Mouse (Mus musculus) CD4-positive, CD25-positive, alpha-beta regulatory T cell, adult 4 months (primary cell): ENCODE measurements around the gene Cryba2. TPM values are rescaled to one million over a fixed set of nuclear protein-coding genes. Genes with fewer than 3 reads are reported as not detected.

Source experiments
- ATAC-seq: one replicate; pipeline ENCODE4 v1.8.0; 2017
- polyA plus RNA-seq, 2 experiments: library from polyadenylated mRNA; unstranded; fragments of 100-300 nt; shearing (Covaris generic); gene quantifications; one replicate each; pipeline ENCODE4 v1.2.1; 2017

Cryba2 gene
- polyA plus RNA-seq, 2 experiments from 2014 or later: not detected

DNA sequence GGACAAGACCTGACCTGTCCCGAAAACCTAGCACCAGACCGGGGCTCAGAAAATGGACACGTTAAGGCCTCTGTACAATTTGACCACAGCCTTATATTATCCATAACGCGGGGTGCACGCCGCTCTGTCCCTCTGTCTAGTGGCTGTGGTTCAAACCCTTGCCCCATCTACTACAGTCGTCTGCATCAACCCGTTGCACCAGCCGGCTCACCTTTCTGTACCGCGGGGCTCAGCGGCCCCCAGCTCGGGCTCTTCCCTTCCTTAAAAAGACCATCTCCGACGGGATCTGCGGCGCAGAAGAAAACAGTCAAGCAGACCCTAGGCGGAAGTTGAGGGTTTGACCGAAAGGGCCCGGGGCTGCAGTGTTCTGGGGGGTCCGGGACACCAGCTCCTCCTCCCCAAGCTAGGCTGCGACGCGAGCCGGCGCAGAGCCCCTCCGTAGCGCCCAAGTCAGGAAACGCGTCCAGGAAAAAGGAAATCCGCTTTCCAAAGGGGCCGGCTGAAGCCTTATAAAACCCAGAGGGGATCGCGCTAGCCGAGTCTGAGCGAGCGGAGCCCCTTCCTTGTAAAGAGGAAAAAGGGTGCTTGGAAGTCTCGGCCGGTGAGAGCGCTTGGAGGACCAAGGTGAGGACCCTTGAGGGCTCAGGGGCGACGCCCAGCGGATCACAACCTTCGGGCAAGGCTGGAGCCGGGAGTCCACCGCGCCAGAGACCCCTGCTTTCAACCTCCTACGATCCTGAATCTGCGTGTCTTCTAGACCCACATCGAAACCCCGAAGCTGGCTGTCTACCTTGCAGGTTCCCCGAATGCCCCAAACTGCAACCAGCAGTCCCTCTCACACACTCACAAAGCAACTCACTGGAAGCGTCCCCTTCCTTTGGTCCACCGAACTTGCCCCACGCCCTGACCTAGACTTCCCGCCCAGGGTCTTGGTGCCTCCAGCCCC, 8.5 kb downstream of the Cryba2 start:
- ATAC-seq: no peak

DNA sequence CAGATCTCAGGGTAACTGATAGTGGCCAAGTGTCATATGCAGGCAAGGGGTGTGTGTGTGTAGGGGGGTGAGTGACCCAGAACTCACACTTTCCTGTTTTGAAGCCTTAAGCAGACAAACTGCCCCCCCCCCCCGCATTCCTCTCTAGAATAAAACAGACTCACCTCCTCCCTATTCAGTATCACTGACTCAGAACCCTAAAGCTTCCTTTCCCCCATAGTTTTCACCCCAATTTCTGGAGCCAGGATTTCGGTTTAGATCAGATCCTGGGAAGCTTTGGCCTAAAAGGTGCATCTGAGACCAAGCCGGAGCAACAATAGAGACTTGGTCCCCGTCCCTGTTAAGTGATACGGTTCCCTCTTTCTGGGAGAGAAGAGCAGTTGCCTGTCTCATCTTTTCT, 9.5 kb downstream of the Cryba2 start:
- ATAC-seq: no peak

DNA sequence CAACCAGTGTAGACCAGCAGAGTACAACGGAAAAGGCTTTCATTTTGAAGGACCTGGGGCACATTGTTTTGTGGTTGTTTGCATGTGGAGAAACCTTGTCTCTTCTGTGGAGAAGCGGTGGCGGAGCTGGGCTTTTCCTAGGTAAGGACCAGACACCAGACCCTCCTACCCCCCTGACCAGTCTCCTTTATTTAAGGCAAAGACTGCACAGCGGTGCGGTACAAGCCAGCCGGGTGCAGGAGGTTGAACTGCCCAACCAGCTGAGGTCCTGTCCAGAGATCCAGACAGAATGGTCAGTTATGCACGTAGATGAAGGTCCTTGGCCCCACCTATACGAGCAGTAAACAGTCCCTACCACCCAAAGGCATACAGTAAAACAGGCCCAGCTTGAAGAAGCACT, 10.1 kb downstream of the Cryba2 start:
- ATAC-seq: no peak

DNA sequence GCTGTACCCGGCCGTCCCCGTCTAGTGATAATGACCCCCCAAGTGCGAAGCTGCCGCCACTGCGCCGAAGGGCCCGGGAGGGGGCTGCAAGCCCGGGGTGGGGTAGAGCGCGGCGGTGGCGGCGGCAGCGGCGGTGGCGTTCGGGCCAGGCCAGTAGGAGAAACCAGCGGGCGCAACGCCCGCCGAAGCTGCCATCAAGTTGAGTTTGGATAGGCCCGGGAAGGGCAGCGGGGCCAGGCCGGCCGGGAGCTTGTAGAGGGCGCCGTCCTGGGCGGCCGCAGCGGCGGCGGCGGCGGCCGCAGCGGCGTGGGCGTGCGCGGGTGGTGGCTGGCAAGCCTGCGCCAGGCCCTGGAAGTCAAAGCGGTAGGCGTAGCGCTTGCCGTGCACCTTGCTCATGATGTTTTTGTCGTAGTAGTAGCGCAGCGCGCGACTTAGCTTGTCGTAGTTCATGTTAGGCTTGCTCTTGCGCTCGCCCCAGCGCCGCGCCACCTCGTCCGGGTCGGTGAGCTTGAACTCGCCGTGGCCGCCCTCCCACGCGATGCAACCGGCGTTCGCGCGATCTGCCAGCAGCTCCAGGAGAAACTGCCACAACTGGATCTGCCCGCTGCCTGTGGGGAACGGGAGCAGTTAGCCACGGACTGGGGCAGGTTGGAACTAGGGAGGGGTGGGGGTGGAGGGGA, 10.7 kb downstream of the Cryba2 start:
- no peak for ATAC-seq

DNA sequence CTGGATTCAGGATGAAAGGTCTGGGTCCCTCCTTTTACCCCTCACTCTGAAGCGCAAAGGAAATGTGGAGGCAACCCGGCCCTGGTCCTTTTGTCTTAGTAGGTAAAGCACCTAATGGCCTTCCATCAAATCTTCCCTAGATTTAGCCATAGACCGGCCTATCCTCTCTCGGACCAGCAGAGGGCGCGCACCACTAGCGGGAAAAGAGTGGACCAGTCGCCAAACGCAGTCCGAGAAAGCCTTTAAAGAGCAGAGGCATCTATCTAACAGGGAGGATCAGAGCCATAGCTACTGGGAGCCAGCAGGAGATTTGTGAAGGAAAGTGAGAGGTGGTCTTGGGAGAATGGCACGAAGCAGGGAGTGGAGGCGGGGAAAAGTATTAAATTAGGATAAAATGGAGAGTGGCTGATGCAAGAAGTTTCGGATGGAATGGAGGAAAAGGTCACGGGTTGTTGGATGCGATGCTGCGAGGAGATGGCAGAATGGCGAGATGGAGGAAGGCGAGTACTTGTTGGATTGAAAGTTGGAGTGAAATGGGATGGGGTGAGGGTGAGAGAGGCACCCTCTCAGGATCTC, 12.1 kb downstream of the Cryba2 start:
- peak; percentile 64 for ATAC-seq

DNA sequence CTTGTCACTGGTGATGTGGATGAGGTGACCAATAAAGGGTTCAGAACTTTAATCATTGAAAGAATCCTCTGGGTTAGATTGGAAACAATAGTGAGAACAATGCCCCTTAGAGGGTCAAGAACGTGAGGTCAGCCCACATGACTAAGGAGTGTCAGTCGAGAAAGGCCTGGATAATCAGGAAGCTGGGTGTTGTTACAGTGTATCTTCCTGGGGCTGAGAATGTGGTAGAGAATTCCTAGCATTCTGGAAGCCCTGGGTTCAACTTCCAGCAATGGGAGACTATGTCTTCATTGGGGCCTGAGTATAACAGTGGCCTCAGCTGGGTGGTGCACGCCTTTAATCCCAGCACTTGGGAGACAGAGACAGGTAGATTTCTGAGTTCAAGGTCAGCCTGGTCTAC, 15.7 kb downstream of the Cryba2 start:
- ATAC-seq: no peak

DNA sequence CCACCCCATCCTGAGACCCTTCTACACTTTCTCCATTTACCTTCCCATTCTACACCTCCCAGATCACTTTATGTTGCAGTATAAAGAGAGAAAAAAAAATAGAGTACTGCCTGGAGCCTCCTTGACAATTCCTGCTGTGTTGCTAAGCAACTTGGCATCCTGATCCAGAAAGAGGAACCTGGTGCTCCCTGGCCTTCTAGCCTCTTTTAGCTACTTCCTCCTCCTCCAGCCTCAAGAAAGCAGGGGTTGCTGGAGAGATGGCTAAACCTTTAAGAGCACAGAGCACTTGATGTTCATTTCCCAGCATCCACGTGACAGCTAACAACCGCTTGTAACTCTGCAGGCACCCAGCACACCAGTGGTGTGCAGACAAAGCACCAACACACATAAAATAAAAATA, 20.7 kb downstream of the Cryba2 start:
- ATAC-seq: no peak

DNA sequence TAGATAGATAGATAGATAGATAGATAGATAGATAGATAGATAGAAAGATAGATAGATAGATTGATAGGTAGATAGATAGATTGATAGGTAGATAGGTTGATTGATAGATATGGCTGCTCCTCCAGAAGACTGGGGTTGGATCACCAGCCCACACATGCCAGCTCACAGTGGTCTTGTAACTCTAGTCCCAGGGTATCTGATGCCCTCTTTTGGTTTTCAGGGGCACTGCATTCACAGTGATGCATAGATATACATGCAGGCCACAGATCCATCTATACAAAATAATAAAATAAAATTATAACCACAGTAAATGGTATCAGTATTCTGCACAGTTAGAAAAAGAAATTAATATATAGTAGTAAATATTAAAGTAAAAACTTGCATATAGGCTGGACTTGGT, 31.2 kb downstream of the Cryba2 start:
- no peak for ATAC-seq

DNA sequence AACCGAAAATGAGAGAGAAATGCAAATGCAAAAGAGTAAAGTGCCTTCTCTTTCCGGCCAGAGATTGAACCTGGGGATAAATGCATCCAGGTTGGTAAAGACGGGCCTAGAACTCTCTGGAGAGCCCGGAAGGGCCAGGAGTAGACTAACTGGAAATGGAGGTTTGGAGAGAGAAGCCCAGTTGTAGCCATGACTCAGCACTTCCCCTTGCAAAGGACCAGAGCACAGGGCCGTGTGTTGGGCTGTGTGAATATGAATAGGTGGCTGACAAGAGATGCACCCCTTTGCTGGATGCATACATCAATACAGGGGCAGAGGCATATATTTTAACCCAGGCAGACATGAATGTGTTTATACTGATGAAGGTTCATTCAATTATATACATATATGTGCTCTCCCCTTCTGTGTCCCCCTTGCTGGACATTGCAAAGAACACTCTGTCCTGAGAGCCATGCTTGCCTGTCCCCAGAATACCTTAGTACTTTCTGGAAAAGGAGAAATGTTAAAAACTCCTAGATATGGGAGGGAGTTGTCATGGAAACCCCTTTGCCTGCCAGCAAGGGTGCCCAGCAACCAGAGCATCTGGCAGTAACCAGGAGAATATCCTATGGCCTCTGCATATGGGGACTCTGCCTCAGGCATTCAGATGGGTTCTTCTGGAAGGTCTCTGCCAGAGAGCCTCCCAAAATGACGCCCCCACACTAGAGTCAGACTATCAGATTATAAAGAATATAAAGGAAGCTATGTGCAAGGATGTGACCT, 33.5 kb downstream of the Cryba2 start:
- ATAC-seq: no peak

DNA sequence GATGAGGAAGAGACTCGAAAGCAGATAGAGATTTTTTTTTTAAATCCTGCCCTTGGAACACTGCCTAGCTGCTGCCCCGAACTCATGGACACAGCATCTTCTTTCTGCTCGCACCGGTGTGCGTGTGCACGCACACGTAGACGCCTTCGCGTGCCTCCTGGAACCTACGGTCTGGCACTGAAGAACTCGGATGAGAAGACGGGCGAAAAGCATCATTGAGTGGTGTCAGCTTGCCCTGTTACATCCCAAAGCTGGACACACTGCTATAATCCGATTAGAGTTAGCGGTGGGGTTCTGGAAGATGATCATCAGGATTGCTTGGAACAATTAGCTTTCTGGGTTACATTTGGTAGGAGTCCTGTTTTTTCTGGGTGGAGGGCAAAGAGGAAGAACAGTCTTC, 34.1 kb downstream of the Cryba2 start:
- no peak for ATAC-seq

DNA sequence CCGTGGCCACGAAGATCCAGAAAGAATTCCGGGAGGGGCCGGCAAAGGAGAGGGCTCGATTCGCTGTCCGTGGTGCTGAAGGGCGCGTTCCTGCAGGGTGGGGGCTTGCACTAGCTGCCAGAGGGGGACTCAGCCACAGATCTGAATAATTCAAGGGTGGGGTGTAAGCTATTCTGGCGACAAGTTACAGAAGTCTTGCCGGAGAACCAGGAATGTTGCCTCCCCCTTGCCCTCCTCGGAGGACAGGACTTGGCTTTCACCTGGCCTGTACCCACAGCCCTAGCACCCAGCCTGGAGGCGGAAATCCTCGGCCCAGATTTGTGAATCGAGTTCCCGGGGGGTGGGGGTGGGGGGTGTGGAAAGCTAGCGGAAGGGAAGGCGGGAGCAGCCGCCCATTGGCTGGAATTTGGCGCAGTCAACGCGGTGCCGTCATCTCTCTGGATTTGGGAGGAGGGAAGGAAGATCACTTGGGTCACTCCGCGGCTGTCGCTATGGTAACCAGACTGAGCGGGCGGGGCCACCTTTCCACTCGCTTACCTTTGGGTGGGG, 34.7 kb downstream of the Cryba2 start:
- no peak for ATAC-seq

DNA sequence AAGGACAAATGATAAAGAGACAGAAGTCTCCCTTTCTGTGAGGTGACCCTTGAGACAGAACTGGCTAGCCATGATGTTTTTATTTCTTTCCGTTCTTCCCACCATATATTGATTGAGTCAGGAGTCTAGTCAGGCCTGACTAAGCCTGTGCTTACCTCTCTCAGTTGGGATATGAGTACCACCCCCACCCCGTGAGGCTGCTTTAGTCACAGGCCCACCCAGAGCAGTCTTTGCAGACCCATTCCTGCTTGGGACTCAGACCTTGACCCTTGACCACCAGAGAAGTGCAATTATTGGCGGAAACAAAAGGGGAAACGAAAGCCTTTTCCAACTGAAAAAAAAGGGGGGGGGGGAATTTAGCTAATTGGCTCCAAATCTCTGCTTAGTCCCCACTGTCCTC, 35.3 kb downstream of the Cryba2 start:
- no peak for ATAC-seq

DNA sequence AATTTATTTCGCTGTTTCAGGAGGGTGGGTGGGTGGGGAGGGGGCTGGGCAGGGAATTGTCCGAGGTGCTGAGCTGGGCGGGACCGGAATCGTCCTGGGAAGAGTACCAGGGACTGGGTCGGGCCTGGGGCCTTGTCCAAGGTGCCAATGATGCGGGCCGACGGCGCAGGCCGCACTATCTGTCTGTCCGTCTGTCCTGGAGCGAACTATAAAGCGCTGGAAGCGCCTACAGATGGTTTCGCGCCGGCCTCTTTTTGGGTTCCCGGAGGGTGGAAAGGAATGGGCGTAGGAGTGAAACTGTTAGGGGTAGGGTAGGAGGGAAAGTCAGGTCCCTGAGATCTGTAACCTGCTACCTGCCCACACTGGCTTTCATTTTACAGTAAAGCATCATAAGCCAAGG, 35.7 kb downstream of the Cryba2 start:
- no peak for ATAC-seq

DNA sequence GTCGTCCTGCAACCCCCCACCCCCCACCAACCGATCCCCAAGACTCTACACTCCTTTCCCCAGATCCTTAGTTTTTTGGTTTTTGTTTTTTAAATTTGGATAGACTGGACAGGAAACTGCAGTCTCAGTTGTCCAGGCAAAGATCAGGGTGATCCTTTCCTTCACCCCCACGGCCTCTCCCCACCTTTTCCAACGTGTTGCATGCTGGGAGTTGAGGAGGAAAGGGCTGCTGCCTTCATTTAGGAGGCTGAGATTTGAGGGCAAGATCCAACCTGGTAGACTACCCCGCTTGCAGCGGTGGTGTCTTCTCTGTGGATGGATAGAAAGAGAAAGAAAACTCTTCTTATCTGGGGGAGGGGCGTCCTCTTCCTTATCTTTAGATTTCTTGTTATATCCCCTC, 36.2 kb downstream of the Cryba2 start:
- ATAC-seq: no peak

DNA sequence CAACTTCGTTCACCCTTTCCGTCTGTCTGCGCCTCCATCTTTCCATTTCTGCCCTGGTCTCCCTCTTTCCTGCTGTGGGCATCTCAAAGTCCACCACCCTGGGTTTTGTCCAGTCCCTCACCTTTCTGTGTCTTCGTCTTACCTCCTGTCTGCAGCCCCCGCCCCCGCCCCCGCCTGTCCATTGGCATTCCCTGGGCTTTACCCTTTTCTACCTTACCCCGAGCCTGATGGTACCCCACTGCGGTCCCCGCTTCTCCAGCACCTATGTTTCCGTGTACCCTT, 36.6 kb downstream of the Cryba2 start:
- no peak for ATAC-seq

DNA sequence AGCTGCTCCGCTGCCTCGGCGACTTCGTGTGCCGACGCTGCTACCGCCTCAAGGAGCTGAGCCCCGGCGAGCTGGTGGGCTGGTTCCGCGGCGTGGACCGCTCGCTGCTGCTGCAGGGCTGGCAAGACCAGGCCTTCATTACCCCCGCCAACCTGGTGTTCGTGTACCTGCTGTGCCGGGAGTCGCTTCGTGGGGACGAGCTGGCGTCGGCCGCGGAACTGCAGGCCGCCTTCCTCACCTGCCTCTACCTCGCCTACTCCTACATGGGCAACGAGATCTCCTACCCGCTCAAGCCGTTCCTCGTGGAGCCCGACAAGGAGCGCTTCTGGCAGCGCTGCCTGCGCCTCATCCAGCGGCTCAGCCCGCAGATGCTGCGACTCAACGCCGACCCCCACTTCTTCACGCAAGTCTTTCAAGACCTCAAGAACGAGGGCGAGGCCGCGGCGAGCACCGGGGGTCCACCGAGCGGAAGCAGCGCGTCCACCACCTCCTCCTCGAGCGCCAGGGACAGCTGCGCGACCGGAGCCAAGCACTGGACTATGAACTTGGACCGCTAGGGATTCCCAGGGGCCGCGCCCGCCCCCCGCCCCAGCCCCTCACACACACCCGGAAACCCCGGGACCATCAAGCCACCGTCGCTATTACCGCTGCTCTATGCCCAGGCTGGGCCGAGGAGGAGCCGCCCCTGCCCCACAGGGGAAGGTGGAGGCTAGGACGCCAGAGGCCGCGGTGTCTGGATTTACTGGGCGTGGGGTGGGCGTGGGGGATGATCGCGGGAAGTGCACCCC, 37.1 kb downstream of the Cryba2 start:
- ATAC-seq: no peak

DNA sequence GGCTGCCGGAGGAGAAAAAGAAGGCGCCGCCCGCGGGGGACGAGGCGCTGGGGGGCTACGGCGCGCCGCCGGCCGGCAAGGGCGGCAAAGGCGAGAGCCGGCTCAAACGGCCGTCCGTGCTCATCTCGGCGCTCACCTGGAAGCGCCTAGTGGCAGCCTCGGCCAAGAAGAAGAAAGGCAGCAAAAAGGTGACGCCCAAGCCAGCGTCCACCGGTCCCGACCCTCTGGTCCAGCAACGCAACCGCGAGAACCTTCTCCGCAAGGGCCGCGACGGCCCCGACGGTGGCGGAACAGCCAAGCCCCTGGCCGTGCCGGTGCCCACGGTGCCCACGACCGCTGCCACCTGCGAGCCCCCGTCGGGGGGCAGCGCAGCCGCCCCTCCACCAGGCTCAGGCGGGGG, 37.8 kb downstream of the Cryba2 start:
- ATAC-seq: no peak

DNA sequence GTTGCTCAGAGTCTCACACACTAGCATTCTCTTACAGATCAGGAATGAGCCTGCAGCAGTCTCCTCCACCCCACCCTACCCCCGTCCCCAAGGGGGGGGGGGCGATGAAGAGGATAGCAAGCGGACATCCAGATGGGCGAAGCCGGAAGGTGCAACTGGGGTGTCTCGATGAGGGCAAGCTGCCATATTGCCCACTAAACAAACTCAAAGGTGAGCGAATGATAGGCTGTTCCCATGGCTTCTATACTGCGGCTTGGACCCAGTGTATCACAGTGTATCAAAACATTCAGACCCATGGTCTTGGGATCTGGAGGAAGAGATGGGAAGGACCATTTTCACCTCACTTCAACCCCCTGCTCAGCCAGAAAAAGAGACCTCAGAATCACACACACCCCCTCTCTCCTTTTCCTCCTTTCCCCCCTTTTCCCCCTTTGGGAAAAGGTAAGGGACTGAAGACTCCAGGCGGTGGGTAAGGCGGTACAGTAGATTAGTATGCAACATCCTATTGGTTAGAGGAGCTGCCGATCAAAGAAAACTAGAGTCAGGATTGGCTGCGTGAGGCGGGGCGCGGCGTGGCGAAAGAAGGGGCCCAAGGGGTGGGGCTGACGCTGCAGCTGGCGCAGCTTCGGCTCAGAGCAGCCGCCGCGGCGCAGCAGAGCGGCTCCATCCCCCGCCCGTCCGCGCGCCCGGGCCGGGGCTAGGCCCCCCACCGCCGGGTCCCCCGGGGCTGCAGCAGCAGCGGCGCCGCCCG, 38.5 kb downstream of the Cryba2 start, which contains the start of gene Cdk5r2:
Gene Cdk5r2 (plus strand): TSS at position 629 of the 751 bp plus-strand sequence.
- peak; percentile 88 for ATAC-seq

DNA sequence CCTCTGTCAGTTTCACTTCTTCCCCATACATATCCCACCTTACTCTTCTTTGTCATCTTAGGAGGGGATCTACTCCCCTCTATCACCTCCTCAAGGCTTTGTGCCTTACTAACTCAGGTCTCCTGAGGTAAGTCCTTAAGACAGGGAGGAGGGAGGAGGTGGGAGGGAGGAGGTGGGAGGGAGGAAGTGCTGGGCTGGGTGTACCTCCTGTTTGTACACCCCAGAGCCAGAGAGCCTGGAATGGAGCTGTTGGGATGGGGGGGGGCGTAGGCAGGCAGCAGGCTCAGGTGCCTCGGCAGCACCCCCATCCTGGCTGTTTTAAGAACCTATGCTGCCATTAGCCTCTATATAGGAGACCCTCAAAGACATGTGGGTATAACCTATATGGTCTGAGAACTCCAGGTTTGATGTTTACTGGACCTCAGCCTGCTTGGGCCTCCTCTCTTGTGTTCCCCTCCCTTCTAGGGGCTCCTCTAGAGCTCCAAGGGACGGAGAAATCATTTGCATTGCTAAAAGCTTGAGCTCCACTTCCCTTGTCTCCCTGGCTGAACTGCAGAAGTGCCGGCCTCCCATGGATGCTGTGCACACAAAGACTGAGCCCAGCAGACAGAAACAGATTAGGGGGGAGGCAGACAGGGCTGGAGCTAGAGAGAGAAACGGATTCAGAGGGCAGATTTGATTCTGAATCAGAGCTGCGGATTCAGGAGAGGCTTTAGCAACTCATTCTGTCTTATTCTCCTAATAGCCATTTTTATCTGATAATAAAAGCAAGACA, 41.8 kb downstream of the Cryba2 start:
- ATAC-seq: no peak

DNA sequence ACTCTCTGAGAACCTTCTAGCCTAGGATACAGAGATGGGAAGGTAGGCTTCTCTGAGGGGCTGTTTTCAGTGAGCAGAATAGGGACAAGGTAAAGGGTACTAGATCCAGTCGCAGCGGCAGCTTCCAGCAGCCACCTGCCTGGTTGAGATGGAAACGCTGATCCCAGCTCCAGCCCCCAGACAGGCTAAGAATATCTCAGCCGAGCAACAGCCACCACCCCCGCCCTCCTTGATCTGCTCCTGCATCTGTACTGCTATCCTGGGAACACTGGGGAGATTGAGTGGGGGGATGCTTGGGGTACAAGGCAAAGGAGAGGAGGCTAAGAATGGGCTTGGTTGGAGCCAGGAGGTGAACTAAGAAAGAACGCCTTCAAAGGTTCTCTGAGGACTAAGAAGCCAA, 42.7 kb downstream of the Cryba2 start:
- no peak for ATAC-seq
